Mouse (Mus musculus): ENCODE results near the gene Rgs16. TPM values are rescaled to one million over a fixed set of nuclear protein-coding genes. Genes with fewer than 3 reads are reported as not detected.

Rgs16 gene
- total RNA-seq, 2 experiments from 2014 or later: 6.4 to 7.0 TPM

DNA sequence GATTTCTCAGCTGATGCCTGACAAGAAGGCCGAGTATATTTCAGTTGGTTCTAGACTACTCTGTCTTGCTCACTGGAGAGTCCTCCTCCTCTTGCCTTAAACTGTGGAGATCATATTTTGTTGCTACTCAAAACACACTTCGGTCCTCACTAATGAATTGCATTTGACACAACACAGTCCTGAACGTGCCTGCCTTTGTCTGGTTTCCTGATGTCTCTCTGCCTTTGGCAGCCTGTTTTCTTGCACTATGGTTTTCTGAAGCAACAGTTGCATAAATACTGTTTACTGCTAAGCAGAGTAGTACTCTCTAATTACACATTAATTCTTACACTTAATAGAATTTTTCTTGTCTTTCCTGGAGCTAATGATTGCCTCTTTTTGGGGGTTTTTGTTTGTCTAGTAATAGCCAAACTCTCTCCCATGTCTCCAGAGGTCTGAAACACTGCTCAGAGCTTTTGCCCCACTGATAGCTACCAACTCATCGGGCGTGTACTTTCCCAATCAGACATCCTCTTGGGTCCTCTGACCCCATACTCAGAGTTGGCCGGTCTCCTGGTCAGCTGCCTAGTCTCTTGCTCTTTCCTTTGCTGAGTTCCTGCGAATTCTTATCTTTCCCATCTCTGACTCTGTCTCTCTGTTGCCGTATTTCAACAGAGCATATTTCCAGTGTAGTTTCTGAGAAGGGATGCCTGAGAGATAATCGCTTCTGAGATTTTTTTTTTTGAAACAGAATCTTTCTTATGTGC lies 18.4 kb upstream of the Rgs16 start:
- no peak for DNase-seq

DNA sequence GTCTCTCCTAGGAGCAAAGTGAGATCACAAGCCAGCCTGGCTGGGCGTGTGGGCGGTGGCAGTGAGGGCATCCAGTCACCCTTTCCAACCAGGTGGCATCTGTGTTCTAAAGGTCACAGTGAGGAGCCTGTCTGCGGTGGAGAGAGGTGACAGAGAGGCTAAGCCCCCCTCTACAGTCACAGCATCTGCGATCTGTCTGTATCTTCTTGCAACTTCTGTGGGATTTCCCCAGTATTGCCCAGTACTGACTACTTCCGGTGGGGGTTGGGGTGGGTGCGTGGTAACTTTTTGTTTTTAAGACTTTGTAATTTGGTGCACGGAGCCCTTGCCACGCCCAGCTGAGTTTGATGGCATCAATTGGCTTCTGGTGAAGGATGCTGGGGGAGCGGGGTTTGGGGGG lies 16.7 kb upstream of the Rgs16 start:
- DNase-seq: no peak

- DNase-seq: no peak
Observed at GRCm38 (mm10) chr1:153726636-153727035, 13.5 kb upstream of the Rgs16 start.

DNA sequence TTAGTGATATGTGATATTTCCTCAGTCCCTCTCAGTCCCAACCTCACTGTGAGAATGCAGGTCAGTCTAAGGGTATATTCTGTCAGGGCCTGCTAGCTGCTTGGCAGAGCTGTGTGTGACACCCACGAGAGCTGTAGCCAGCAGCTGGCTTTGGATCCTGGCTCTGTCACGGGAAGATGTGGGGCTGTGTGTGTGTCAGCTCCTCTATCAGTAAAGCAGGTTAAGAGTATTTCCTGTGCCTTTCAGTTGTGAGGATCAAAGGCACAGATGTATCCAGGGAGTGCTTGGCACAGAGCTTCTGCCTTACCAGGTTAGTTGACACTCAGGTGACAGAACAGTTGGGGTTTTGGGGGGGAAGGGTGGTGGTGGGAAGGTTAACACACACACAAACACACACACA lies 10.3 kb upstream of the Rgs16 start:
- no peak for DNase-seq

DNA sequence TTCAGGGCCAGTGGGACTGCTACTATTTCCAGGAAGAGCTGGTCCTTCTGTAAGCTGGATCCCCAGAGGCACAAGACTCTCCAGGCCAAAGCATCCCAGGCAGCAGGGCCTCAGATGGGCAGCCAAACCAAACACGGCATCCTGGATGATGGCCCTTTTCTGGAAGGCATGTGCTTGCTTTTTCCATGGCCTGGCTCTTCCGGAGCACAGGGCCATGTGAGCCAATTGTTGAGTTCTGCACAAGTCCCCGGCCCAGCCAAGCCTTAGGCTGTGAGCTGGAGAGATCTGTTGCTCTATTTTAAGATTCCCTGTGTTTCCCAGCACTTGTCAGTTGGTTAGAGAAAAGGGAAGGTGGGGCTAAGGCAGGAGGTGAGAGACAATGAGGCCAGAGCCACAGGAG lies 9.5 kb upstream of the Rgs16 start:
- DNase-seq: no peak

DNA sequence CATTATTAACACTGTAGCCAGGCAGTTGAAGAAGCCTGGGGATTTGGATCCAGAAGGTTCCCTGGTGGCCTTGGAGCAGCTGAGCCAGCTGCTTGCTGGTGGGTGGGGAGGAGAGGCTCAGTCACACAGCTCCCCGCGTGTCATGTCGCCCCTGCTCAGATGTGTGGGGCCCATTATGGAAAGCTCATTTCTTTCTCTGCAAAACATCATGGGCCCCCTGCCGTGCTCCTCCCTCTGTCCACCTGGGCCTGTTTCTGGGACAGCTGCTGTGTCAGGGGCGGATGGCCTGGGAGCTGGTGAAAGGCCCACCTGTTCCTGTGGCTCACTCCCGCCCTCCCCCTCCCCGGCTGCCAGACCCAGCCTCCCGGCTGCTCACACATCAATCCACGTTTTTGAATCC lies 7.0 kb upstream of the Rgs16 start:
- no peak for DNase-seq

- no peak for DNase-seq
Observed at GRCm38 (mm10) chr1:153734866-153735265, 5.3 kb upstream of the Rgs16 start.

DNA sequence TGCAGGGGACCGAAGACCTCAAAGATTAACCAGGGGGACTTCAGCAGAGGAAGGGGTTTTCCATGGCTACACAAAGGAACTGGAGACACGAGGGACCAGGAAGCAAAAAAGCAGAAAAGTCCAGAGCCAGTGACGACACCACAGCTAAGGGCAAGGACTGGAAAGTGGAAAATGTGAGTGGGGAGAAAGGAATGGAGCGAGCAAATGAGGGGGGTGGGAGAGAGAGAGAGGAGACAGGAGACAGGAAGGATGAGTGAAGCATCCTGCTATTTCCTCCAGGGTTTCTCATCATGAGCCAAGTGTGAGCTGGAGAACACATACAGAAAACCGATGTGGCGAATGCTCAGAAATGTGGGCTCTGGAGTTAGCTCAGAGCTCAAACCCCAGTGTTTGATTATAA lies 4.1 kb upstream of the Rgs16 start:
- DNase-seq: no peak

DNA sequence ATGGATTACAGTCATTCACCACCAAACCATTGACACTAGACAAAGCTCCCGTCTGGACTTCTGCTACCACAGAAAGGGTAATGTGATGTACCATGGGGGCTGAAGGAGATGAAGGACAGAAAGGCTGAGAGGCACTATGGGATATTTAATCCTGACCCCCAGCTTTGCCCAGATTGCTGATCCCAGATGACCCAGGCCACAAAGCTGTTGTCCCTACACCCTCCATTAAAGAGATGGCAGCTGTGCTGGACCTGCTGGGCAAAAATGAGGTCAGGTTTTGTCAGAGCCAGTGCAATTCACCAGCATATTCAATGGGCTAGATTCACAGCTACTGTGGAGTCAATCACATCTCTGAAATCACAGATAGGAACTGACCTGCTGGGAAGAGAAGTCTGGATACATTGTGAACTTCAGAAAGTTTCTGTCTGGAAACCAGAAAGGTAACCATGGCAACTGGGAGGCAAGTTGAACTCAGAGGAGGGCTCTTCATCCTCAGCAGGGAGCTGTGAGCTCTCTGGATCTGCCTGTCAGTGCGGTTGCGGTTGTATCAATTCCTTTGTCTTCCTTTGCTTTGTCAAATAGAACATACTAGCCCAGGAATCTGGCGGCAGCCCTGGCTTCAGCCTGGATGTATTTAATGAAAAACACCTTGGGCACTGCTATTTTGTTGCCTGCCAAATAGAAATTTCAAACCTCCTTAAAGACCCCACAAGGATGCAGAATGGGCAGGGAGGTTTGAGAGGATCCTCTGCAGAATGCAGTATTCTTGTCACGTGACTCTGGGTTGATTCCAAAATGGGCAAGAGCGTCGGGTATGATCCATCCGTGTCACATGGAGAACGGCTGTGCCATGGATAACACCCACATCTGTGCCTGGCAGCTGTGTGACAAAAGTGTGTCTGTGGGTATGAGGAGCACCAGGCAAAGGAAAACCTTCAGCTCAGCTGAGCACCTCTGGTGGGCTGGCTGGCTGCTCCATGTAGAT lies 2.8 kb upstream of the Rgs16 start:
- DNase-seq: no peak

GRCm38 (mm10) chr1:153739437-153740015 lies 623 bp upstream of the Rgs16 start:
- DNase-seq: no peak

GRCm38 (mm10) chr1:153740775-153741400 lies 739 bp downstream of the Rgs16 start:
- DNase-seq: no peak

DNA sequence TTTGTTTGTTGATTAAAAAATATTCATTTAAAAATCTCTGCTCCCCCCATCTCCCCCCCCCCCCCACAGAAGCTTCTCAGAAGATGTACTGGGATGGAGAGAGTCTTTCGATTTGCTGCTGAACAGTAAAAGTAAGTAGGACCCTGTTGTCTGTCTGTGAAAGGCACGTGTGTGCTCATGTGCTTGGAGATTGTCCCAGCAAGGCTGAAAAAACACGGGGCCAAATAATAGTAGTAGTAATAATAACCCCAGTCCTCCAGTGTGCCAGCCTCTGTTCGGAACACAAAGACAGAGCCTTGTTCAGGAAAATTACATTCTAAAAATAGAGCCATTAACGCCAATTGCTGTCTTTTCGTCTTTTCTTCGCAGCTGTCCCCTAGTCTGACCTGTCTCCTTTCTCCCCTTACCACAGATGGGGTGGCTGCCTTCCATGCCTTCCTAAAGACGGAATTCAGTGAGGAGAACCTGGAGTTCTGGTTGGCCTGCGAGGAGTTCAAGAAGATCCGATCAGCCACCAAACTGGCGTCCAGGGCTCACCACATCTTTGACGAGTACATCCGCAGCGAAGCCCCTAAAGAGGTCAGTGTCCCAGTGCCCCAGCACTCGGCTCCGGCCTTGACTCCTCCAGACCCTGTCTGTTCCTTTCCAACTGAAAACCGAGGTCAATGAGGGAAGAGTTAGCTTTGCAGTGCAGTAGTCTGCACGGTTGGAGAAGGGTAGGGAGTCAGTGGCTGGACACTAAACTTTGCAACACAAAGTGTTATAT lies 1.6 kb downstream of the Rgs16 start:
- DNase-seq: no peak

GRCm38 (mm10) chr1:153742374-153743155 lies 2.4 kb downstream of the Rgs16 start:
- peak; percentile 56 to 60 for DNase-seq

GRCm38 (mm10) chr1:153746119-153746670 lies 6.0 kb downstream of the Rgs16 start:
- DNase-seq: no peak

- DNase-seq: peak; percentile 42 to 65
Observed at GRCm38 (mm10) chr1:153746728-153747127, 6.6 kb downstream of the Rgs16 start.

- DNase-seq: no peak
Observed at GRCm38 (mm10) chr1:153747861-153748530, 7.8 kb downstream of the Rgs16 start.

DNA sequence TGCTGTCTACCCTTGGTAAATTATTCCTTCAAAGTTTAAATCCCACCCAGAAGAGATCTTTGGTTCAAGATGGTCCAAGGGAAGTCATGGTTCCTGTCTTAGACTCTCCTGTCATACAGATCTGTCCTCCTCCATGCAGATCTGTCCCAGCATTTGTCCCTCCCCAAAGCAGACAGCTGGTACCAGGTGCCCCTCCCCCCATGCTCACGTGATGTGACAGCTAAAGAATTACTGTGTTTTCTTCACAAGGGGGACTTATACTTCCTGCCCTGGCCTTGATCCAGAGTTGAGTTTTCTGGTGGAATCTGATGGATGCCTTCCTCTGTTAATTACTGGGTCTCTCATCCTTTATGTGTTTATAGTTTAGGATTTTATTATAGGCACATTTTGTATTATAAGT lies 8.4 kb downstream of the Rgs16 start:
- no peak for DNase-seq

- DNase-seq: peak; percentile 48 to 58
Observed at GRCm38 (mm10) chr1:153749211-153749801, 9.2 kb downstream of the Rgs16 start, which contains the start of gene Rnasel. Gene Rnasel, plus strand, starts transcription at chr1:153749426.

DNA sequence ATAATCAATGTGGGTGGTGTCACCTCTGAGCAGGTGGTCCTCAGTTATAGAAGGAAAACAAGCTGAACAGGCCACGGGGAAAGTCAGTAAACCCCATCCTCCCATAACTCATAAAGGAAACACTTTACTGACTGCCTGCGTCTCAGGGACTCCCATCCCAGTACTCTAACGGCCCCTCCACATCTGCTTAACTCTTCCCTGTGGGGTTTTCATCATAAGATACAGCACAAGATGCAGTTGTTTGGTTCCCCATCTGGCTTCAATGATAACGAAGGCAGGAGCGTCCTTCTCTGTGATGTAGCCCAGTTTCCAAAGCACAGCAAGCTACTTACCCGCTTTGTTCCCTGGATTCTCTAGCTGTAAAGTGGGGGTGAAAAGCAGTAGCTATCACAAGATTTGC lies 9.9 kb downstream of the Rgs16 start:
- no peak for DNase-seq
